Mouse (Mus musculus) R1 (cell line): Measurements from ENCODE around the gene Ccr5.

Source experiments
- DNase-seq: peaks from one replicate; pipeline ENCODE4 v3.0.0-alpha.2; 2018; ENCODE audit warnings: low read depth, low spot score

Gene Ccr5

GRCm38 (mm10) chr9:124138055-124138775 lies 16.9 kb downstream of the Ccr5 start:
- no peak for DNase-seq

- no peak for DNase-seq
Measured at GRCm38 (mm10) chr9:124143678-124144077, 22.3 kb downstream of the Ccr5 start.

GRCm38 (mm10) chr9:124146307-124146706 lies 25.0 kb downstream of the Ccr5 start:
- DNase-seq, result no peak
